Mouse (Mus musculus) left cerebral cortex, adult 18-20 months (tissue): Measurements from ENCODE around the gene Igf2bp1. TPM values are rescaled to one million over a fixed set of nuclear protein-coding genes. Genes with fewer than 3 reads are reported as not detected.

Experiments used
- microRNA-seq, 2 experiments: library from miRNA; unstranded; fragments of <30 nt; microRNA quantifications; one replicate each; pipeline ENCODE4 v1.2.0; 2021
- total RNA-seq, 2 experiments: library from RNA; stranded (reverse); gene quantifications; 2 replicates each; pipeline ENCODE4 v1.2.3; 2021

The Igf2bp1 gene
- total RNA-seq, 2 experiments from 2014 or later = 0.37 TPM; not detected in 1

Small RNAs within 50 kb of the gene (microRNA-seq; reads per million reads assigned to microRNA genes)
- gene Mir3063 = 0 reads per million in 2 experiments

Other genes with a start within 250 kb of the Igf2bp1 start
- 10 to 100 TPM; 65.2 to 87.4 TPM for gene Phospho1, start 181.4 kb downstream of the Igf2bp1 start, total RNA-seq
- 1 to 10 TPM; 2.8 to 4.5 TPM for gene Gngt2, start 168.7 kb downstream of the Igf2bp1 start, total RNA-seq
- gene Abi3, start 163.5 kb downstream of the Igf2bp1 start, total RNA-seq = 1 to 10 TPM; 7.3 to 8.0 TPM
- gene B4galnt2, start 91.0 kb downstream of the Igf2bp1 start, total RNA-seq = not detected
- gene Gip, start 18.6 kb upstream of the Igf2bp1 start, total RNA-seq = not detected
- 100 to 1,000 TPM; 104 to 106 TPM for gene Snf8, start 28.9 kb upstream of the Igf2bp1 start, total RNA-seq
- gene Ube2z, start 59.4 kb upstream of the Igf2bp1 start, total RNA-seq = 10 to 100 TPM; 61.9 to 63.1 TPM
- gene Atp5g1, start 69.7 kb upstream of the Igf2bp1 start, total RNA-seq = 100 to 1,000 TPM; 349 to 365 TPM
- not detected for gene Calcoco2, start 106.0 kb upstream of the Igf2bp1 start, total RNA-seq
- under 1 TPM in 1 of 2 experiments, not detected in 1; 0.12 TPM for gene Ttll6, start 127.8 kb upstream of the Igf2bp1 start, total RNA-seq
- not detected for gene Hoxb13, start 188.4 kb upstream of the Igf2bp1 start, total RNA-seq